ENCODE assay signal across 12 mouse cellular contexts in genomic region chr2:22845514-22845913, GRCm38 (mm10).
"Had no signal": no experiment of that assay in that cellular context is flagged by ENCODE, and none has a peak within 500 bp of the region (broad histone marks: within the 10 kb centered on the region; RNA-seq: fewer than 3 reads in every experiment).

No protein-coding gene starts in this region.

- DNase-seq: left cerebral cortex, postnatal 4 days; liver; liver, embryonic 13.5 days; liver, postnatal 0 days; lung, adult 18-20 months; lung, adult 2 months; lung, embryonic 14.5 days; lung, postnatal 10 days; lung, postnatal 14 days; lung, postnatal 36 days; lung, postnatal 4 days; midbrain, embryonic 14.5 days had no signal
